Mouse (Mus musculus) testis, adult 2 months (tissue): Measurements from ENCODE around the gene Wfikkn1.

Source experiments
- CTCF ChIP-seq: fragments of 200-500 bp; IDR thresholded peaks from 2 replicates; pipeline ENCODE4 v1.5.1; 2012; ENCODE audit warnings: low read depth, mild to moderate bottlenecking, inconsistent platforms, low read length, moderate library complexity; ENCODE audit not compliant: control insufficient read depth, insufficient read depth, insufficient replicate concordance
- POLR2A ChIP-seq: fragments of 200-500 bp; IDR thresholded peaks from 2 replicates; pipeline ENCODE4 v1.6.1; 2012; ENCODE audit warnings: low read depth, mild to moderate bottlenecking, inconsistent platforms, low read length, moderate library complexity; ENCODE audit not compliant: control insufficient read depth

- no peak for TF ChIP-seq CTCF
- no peak for TF ChIP-seq POLR2A
These were observed 10.7 kb downstream of the Wfikkn1 start for GRCm38 (mm10) chr17:25869954-25870353.
